8 mouse cellular contexts compared by ENCODE assay signal in genomic region chrX:7728215-7728921, GRCm38 (mm10). TPM values are rescaled to one million over a fixed set of nuclear protein-coding genes. Genes with fewer than 3 reads are reported as not detected.
DNase-seq lines count a peak whose midpoint lies in the region; ATAC-seq lines count a peak whose summit lies in the region.

Gene Praf2, plus strand, starts transcription at chrX:7728439.

- H3K27ac ChIP-seq in hindbrain, embryonic 12.5 days = peak within 1 kb of the TSS; percentile 72; the same call in 1 of the 2 replicates

- 20% methylated on average over 42 of the region's 42 CpGs for WGBS in hindbrain, embryonic 12.5 days

- peak; percentile 95 for ATAC-seq in hindbrain, embryonic 12.5 days (ENCODE audit: low FRiP score)

- H3K4me3 ChIP-seq in hindbrain, embryonic 12.5 days = peak within 1 kb of the TSS; percentile 41

- H3K36me3 ChIP-seq in hindbrain, embryonic 12.5 days = peaks cover 14% of the 10 kb centered on the region

- H3K4me1 ChIP-seq in hindbrain, embryonic 12.5 days = peaks cover 4% of the 10 kb centered on the region; the same call in 1 of the 2 replicates

- no peaks in the 10 kb centered on the region for H3K27me3 ChIP-seq in hindbrain, embryonic 12.5 days

- peak within 1 kb of the TSS; percentile 55 for H3K9ac ChIP-seq in hindbrain, embryonic 12.5 days

- no peaks in the 10 kb centered on the region for H3K9me3 ChIP-seq in hindbrain, embryonic 12.5 days (replicated peaks)

- peak; percentile 92 for DNase-seq in NIH3T3 (ENCODE audit: low read depth)
- DNase-seq in cerebellum, adult 9-11 months = peak; percentile 86
- peak; percentile 70 to 72 for DNase-seq in frontal cortex, postnatal 10 days (ENCODE audit: low spot score in 2 of 2)
- DNase-seq in layer of hippocampus, postnatal 25 days (ENCODE audit: extremely low spot score in 1 of 2, low spot score in 1 of 2) = peak; percentile 50 to 64
- DNase-seq in lung, postnatal 25 days (ENCODE audit: low spot score) = peak; percentile 84
- peak; percentile 83 for DNase-seq in retina, embryonic 14.5 days (ENCODE audit: low spot score)
- DNase-seq in thymus, postnatal 4 days = peak; percentile 73

- peak within 1 kb of the TSS; percentile 56 for H3K4me2 ChIP-seq in hindbrain, embryonic 12.5 days (replicated peaks)

RNA-seq across cellular contexts. Expression of gene Praf2, which starts in this region (rescaled TPM):
- 86.0 and 88.5 TPM in 2 replicates for polyA plus RNA-seq in hindbrain, embryonic 12.5 days (2016; fragmentation: Nextera tagmentation; extraction: Ambion mirVana)
- 100 to 1,000 TPM; 100 to 109 TPM for total RNA-seq in layer of hippocampus, postnatal 25 days (2021)

Comparison
In these comparisons a context has a peak if more than half of its experiments do, and no peak if none do; other contexts are left out.
1. Peak in every context shown above with its lines: DNase-seq, ATAC-seq, H3K4me3 ChIP-seq and H3K27ac ChIP-seq.